Comparison of ENCODE assay signal across 24 mouse cellular contexts in the genomic region with DNA sequence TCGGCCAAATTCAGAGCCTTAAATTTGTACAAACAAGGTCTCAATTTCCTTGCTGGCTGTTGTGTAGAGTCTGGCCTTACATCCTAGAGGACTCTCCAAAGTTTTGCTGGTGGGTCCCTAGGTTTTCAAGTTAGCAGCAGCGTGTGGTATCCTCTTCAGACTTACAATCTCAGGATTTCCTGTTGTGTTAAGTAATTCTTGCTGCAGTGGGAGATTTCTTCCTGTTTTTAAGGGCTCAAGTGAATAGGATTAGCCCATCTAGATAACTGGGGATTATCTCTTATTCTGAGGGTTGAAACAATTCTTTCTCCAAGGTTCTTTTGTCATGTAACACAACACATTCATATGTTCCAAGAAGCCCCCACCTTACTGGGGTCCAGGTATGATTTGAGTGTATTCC. TPM values are rescaled to one million over a fixed set of nuclear protein-coding genes. Genes with fewer than 3 reads are reported as not detected.
DNase-seq lines count a peak whose midpoint lies in the region; ATAC-seq and TF ChIP-seq lines count a peak whose summit lies in the region.
"Had no signal": no experiment of that assay in that cellular context is flagged by ENCODE, and none has a peak within 500 bp of the region (broad histone marks: within the 10 kb centered on the region; RNA-seq: fewer than 3 reads in every experiment).

No protein-coding gene starts in this region.

- ATAC-seq in lung, embryonic 14.5 days (ENCODE audit: insufficient read depth) = no peak
- ATAC-seq in granulocyte monocyte progenitor cell, adult 5-6 weeks (replicated peaks; ENCODE audit: poor library complexity, severe bottlenecking) = peak; percentile 86
- ATAC-seq in kidney, embryonic 15.5 days (replicated peaks; ENCODE audit: low FRiP score) = no peak
- ATAC-seq: activated CD4-positive, CD25-positive, alpha-beta regulatory T cell, adult 4 months; forebrain, embryonic 15.5 days; hindbrain, embryonic 16.5 days; inflammation-experienced regulatory T-cells, adult 6 months; intestine, postnatal 0 days; Patski had no signal

- H3K4me2 ChIP-seq in lung, embryonic 14.5 days = no peak overlapping the region
- H3K4me2 ChIP-seq in kidney, embryonic 15.5 days = no peak overlapping the region
- H3K4me2 ChIP-seq: embryonic facial prominence, embryonic 15.5 days; forebrain, embryonic 15.5 days; heart, embryonic 11.5 days; hindbrain, embryonic 12.5 days had no signal

- no peaks in the 10 kb centered on the region for H3K27me3 ChIP-seq in lung, embryonic 14.5 days (ENCODE audit: insufficient read depth, low read length)
- H3K27me3 ChIP-seq in kidney, embryonic 15.5 days = no peaks in the 10 kb centered on the region
- H3K27me3 ChIP-seq: CH12.LX; embryonic facial prominence, embryonic 15.5 days; forebrain, embryonic 15.5 days; hindbrain, embryonic 12.5 days; Patski had no signal

- no peaks in the 10 kb centered on the region for H3K4me1 ChIP-seq in lung, embryonic 14.5 days (ENCODE audit: insufficient read depth)
- peaks cover 7% of the 10 kb centered on the region; the same call in 1 of the 2 replicates for H3K4me1 ChIP-seq in brown adipose tissue, adult 24 weeks (ENCODE audit: control insufficient read depth, insufficient read depth, insufficient read length, low read length)
- no peaks in the 10 kb centered on the region for H3K4me1 ChIP-seq in kidney, embryonic 15.5 days
- H3K4me1 ChIP-seq: embryonic facial prominence, embryonic 15.5 days; forebrain, embryonic 15.5 days; hindbrain, embryonic 12.5 days had no signal

- H3K9me3 ChIP-seq in lung, embryonic 14.5 days (ENCODE audit: low read depth, low read length) = no peaks in the 10 kb centered on the region
- no peaks in the 10 kb centered on the region for H3K9me3 ChIP-seq in kidney, embryonic 15.5 days (replicated peaks)
- H3K9me3 ChIP-seq: embryonic facial prominence, embryonic 15.5 days; forebrain, embryonic 10.5 days; forebrain, embryonic 15.5 days; hindbrain, embryonic 12.5 days had no signal

- intact Hi-C loops in heart, postnatal 36 days (cut with DNase I) = no loop called here

- TF ChIP-seq CTCF in lung, embryonic 14.5 days (IDR thresholded peaks at IDR 0.05; ENCODE audit: low read depth) = no peak

- 67% methylated on average over 2 of the region's 2 CpGs for WGBS in lung, embryonic 14.5 days
- WGBS in kidney, embryonic 15.5 days = 67% methylated on average over 2 of the region's 2 CpGs

- no peak overlapping the region for H3K27ac ChIP-seq in lung, embryonic 14.5 days (ENCODE audit: low read depth)
- peak overlapping the region; percentile 72 for H3K27ac ChIP-seq in brown adipose tissue, adult 24 weeks (replicated peaks; ENCODE audit: low read depth, low read length)
- no peak overlapping the region for H3K27ac ChIP-seq in kidney, embryonic 15.5 days
- H3K27ac ChIP-seq: embryonic facial prominence, embryonic 15.5 days; forebrain, embryonic 10.5 days; forebrain, embryonic 15.5 days; hindbrain, embryonic 12.5 days had no signal

- no peak overlapping the region for H3K9ac ChIP-seq in lung, embryonic 14.5 days
- no peak overlapping the region for H3K9ac ChIP-seq in kidney, embryonic 15.5 days
- H3K9ac ChIP-seq: embryonic facial prominence, embryonic 15.5 days; forebrain, embryonic 15.5 days; hindbrain, embryonic 12.5 days had no signal

- H3K36me3 ChIP-seq in lung, embryonic 14.5 days (ENCODE audit: insufficient read depth) = no peaks in the 10 kb centered on the region
- no peaks in the 10 kb centered on the region for H3K36me3 ChIP-seq in kidney, embryonic 15.5 days
- H3K36me3 ChIP-seq: embryonic facial prominence, embryonic 15.5 days; forebrain, embryonic 10.5 days; forebrain, embryonic 15.5 days; hindbrain, embryonic 12.5 days had no signal

- no peak overlapping the region for H3K4me3 ChIP-seq in lung, embryonic 14.5 days (ENCODE audit: low read depth, low read length)
- H3K4me3 ChIP-seq in brown adipose tissue, adult 24 weeks (ENCODE audit: insufficient read depth, low read depth, low read length) = no peak overlapping the region
- H3K4me3 ChIP-seq in kidney, embryonic 15.5 days (replicated peaks) = no peak overlapping the region
- H3K4me3 ChIP-seq: embryonic facial prominence, embryonic 15.5 days; erythroblast, embryonic 14.5 days; forebrain, embryonic 10.5 days; forebrain, embryonic 15.5 days; hindbrain, embryonic 12.5 days had no signal

- peak; percentile 21 for DNase-seq in heart, adult 8-10 months (ENCODE audit: low spot score)
- DNase-seq in heart, postnatal 36 days = no peak
- peak; percentile 8 for DNase-seq in lung, embryonic 14.5 days
- no peak for DNase-seq in lung, postnatal 36 days
- DNase-seq: adrenal gland, postnatal 14 days; cerebellum, adult 18-20 months; cerebellum, postnatal 10 days; embryo, embryonic 11 days; gastrocnemius, postnatal 14 days had no signal

RNA-seq across cellular contexts. Expression of a gene that starts 14.4 kb away (rescaled TPM):
- 1 to 10 TPM; 5.3 to 6.5 (median 5.8) TPM for total RNA-seq in heart, adult 8-10 months (2022)
- total RNA-seq in heart, postnatal 36 days (2021) = 1 to 10 TPM; 7.7 to 9.8 TPM
- 61.5 and 64.7 TPM in 2 replicates for polyA plus RNA-seq in lung, embryonic 14.5 days (2014; fragmentation: Nextera tagmentation; extraction: Ambion mirVana)
- 30.2 and 39.9 TPM in 2 replicates for polyA plus RNA-seq in brown adipose tissue, adult 24 weeks (2012; ENCODE audit: insufficient read depth, insufficient read length, missing spikeins)
- 27.1 and 28.8 TPM in 2 replicates for total RNA-seq in granulocyte monocyte progenitor cell, adult 5-6 weeks (2014; fragmentation: Nextera tagmentation)
- 7.9 and 18.9 TPM in 2 replicates for total RNA-seq in granulocyte monocyte progenitor cell, adult 5-6 weeks (2017)
- 52.0 and 56.8 TPM in 2 replicates for polyA plus RNA-seq in kidney, embryonic 15.5 days (2015; fragmentation: Nextera tagmentation; extraction: Ambion mirVana)

Comparison
In these comparisons a context has a peak if more than half of its experiments do, and no peak if none do; other contexts are left out.
1. DNase-seq: peak in heart, adult 8-10 months (single experiment) and lung, embryonic 14.5 days (single experiment); none in heart, postnatal 36 days (0 of 2) and lung, postnatal 36 days (single experiment).